Mouse (Mus musculus): ENCODE measurements at regions not wholly inside any gene's neighbourhood (a gene's known extent, or its start where the extent isn't known, plus 50 kb on each side); places are given as distances from the start of the nearest gene placed in this dataset.

- no peak for TF ChIP-seq CTCF (IDR thresholded peaks at IDR 0.05; ENCODE audit: low read depth)
- TF ChIP-seq EP300 (IDR thresholded peaks at IDR 0.05; ENCODE audit: low read depth) = no peak
These were observed 197.4 kb upstream of the Afdn start for GRCm38 (mm10) chr17:13562974-13563373.

All from liver, embryonic 14.5 days (tissue).